Mouse (Mus musculus): ENCODE measurements around the gene Tescl. TPM values are rescaled to one million over a fixed set of nuclear protein-coding genes. Genes with fewer than 3 reads are reported as not detected.

The Tescl gene
- not detected for total RNA-seq (2021)
- long read RNA-seq, experiment 1 = 0 reads
- long read RNA-seq, experiment 2 = 0 reads

DNA sequence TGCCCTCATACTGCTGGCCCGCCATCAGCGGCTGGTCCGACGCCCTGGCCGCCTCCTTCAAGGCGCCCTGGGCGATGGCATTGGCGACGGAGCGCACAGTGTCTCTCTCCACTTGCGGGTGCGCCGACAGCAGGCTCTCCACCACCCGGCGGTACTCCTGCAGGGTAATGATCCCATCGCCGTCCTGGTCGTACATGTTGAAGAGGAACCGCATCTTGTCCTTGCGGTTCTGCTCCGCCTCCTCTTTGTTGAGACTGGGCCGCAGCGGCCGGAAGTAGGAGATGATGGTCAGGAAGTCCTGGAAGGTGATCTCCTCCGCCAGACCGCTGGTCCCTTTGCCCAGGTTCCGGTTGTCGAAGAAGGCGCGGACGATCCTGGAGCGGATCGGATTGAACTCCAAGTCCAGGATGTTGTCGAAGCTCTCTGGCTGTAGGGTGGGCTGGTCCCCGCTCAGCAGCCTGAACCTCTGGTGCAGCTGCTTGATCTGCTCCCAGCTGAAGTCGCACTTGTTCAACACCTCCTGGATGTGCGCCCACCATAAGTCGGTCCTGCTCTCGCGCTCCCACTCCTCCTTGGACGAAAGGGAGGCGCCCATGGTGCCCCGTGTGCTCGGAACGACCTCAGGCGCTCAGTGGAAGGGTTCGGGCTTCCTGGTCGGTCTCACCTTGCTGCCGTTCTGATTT, at the start of gene Tescl:
TSS of gene Tescl (minus strand) at position 633 of the 683 bp plus-strand sequence.
- no peak for DNase-seq (ENCODE audit: low spot score in 2 of 2)

DNA sequence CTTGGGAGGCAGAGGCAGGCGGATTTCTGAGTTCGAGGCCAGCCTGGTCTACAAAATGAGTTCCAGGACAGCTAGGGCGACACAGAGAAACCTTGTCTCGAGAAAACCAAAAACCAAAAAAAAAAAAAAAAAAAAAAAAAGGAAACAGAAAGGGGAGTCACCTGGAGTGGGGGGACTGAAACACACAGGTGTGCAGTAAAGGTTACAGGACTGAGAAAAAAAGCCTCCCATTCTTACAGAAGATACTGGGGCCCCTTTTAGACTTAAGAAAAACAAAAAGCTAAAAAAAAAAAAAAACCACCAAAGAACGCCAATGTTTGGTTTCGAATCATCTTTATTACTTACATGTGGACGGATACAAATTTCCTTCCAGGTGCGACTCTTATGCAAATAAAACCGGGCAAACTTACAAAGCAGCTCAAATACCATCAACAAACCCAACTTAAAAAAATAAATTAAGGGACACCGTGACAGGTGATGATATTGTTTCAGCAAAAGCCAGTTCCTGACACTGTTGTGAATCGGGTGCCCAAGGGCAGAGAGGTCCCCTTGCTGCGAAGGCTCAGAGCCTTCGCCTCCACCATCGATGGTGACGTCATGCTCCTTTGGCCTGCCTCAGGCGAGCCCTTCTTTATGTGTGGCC, 49.1 kb upstream of the Tescl start:
- DNase-seq (ENCODE audit: low spot score in 2 of 2) = no peak

DNA sequence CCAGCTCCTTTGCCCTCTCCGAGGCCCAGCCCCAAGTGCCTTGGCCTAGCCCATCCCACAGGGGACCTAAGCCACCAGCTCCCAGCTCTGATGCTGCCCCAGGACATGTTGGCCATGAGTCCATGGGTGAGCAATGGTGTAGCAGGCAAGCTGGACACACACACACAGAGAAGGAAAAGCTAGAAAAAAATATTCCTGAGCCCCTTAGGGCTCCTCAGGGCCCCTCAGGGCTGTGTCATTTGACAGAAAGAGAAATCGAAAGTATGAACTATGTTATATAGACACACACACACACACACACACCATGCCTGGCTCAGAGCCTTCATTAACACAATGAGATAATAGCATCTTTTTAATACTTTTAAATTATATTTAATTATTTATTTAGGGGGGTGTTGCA, 46.6 kb upstream of the Tescl start:
- no peak for DNase-seq (ENCODE audit: low spot score in 2 of 2)

DNA sequence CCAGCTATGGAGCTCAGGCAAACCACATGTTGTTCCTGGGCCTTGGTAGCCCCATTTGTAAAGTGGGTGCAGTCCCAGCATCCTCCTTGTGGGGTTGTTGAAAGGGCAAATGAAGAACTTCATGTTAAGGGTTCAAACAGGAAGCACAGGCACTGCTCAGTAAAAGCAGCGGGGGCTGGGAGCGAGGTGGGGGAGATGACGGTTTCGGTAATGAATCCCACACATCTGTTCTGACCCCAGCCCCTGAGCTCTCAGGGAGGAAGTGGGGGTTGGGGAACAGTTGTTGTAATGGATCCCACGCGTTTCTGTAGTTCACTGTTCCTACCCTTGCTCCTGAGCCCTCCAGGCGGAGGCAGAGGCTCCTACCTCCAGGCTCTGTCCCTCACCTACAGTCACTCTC, 46.2 kb upstream of the Tescl start:
- DNase-seq (ENCODE audit: low spot score in 2 of 2) = no peak

DNA sequence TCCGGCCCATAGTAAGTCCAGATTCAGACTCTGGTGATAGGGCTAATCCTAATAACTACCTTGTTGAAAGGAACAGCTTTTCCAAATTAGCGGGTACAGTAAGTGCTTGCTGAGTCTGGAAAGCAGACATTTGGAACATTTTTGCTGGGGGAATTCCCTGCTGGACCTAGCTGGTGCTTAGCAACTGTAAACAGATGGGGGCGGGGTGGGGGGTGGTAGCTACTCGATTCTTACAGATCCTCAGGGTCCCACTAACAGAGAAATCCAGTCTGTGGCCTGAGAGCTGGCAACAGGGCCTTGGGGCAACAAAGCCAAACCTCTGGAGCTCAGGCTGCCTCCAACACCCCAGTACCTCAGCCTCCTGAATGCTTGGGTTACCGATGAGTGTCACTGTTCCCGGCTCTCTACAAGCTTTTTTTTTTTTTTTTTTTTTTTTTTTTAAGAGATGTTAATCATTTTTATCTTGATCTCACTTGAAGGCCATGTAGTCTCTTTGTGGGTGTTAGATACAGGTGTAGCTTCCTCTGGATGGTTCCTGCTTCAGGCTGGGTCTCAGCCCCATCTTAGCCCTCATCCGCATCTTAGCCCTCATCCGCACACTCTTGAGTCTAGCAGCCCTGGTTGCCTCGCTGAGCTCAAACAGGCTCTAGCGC, 44.4 kb upstream of the Tescl start:
- DNase-seq (ENCODE audit: low spot score in 2 of 2) = no peak

DNA sequence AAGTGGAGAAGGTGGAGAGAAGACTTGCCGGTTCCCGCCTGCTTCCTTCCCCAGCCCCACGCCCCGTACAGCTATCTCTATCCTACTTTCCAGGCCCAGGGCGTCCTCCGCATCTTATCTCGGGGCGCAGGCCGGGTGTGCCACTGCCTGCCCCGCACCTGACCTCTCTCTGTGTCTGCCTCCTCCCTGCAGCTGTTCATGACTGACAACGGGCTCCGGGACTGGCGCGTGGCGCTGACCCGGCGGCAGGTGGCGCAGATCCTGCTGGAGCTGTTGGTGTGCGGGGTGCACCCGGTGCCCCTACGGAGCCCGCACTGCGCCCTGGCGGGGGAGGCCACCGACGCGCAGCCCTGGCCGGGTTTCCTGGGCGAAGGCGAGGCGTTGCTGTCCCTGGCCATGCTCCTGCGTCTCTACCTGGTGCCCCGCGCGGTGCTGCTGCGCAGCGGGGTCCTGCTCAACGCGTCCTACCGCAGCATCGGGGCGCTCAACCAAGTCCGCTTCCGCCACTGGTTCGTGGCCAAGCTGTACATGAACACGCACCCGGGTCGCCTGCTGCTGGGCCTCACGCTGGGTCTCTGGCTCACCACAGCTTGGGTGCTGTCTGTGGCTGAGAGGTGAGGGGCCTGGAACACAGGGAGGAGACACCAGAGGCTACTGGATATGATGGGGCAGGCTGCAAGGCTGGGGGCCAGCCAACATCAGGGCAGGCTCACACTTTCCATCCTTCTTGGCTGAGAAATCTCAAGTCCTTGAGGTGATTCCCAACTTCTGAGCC, 43.5 kb upstream of the Tescl start:
- no peak for DNase-seq (ENCODE audit: low spot score in 2 of 2)

DNA sequence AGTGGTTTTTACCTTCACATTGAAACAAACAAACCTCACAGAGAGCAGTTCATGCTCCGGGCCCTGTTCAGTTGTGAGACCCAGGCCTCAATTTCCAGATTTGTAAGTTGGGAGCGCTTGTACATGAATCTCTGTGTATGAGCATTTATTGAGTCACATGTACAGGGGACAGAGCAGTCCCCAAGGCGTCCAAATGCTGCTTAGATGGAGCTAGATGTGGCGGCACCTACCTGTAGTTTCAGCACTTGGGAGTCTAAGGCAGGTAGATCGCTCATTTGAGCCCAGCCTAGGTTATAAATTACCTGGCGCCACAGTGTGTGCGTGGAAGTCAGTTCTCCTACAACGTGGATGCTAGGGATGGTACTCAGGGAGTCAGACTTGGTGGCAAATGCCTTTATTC, 42.7 kb upstream of the Tescl start:
- DNase-seq (ENCODE audit: low spot score in 2 of 2) = no peak

DNA sequence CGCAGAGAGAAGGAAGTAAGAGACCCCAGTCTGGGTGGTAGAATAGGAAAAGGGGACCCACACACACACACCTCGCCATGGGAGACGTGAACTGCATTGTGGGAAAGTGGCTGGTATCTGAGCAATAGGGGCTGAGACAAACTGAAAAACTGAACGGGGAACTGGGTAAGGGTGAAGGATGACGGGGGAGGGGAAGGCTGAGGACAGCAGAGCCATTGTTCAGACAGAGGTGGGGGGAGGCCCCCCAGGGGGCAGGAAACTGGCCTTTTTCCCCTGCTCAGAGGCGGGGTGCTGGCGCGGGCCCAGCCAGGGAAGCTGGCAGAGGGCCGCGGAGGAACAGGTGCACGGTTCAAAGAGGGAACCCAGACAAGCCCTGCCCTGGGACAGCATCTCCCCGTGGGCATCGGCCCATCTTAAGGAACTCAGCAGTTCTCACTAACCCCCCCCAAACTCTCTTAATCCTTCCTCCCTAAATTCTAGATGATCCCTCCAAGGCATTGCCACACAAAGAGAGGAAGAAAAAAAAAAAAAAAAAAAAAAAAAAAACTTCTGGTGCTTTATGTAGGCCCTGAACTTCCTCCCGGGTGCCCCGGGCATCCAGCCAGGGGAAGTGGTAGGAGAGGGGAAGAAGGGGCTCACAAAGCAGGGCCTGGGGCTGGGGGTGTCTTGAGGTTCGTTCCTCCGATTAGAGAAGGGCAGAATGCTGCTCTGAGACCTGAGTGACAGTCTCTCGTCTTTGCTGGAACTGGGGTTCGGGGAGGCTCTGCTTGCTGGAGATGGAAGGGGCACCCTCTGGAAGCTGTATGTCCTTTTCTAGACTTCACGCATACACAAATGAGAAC, 40.0 kb upstream of the Tescl start:
- no peak for DNase-seq (ENCODE audit: low spot score in 2 of 2)

DNA sequence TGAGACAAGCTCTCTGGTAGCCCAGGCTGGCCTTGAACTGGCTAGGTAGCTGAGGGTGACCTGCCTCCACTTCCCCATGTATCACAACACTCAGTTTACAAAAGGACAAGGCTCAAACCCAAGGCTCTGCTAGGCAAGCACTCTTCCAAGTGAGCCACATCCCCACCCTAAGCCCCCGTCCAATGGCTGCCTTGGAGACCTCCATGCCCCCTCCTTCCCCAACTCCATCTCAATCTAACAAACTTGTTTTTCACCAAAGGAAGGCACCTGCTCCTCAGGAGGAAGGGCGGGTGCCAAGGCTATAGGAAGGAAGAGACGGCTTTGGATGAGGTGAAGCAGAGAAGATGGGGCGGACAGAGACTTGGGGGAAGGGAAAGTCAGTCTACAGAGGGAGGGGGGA, 39.0 kb upstream of the Tescl start:
- DNase-seq (ENCODE audit: low spot score in 2 of 2) = no peak

DNA sequence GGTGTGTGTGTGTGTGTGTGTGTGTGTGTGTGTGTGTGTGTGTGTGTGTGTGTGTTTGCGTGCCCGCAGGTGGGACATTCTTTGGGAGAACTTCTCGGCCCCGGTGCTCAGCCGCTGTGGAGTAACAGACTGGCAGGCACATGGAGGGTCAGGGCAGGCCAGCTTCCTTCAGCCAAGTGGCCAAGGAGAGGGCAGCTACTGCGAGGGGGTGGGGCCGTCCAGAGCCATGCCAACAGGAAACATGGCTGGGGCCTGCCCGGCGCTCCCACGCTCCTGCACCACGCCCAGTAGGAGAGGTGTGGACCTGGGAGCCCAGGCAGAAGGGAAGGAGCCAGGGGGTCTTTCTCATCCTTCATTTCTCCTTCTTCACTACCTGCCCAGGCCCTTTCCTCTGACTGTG, 38.6 kb upstream of the Tescl start:
- DNase-seq (ENCODE audit: low spot score in 2 of 2) = no peak

DNA sequence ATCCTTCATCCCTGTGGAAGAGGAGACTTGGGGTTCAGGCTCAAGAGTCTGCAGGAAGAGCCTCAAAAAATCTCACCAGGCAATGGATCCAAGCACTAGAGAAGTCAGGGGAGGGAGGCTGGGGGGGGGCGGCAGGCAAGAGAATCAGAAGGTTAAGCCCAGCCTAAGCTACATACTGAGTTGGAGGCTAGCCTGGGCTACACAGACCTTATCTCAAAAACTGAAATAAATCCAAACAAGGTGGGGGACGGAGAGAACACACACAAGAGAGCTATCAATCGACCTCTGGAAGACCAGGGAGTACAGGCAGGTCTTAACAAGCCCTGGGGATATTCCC, 38.0 kb upstream of the Tescl start:
- DNase-seq (ENCODE audit: low spot score in 2 of 2) = no peak

DNA sequence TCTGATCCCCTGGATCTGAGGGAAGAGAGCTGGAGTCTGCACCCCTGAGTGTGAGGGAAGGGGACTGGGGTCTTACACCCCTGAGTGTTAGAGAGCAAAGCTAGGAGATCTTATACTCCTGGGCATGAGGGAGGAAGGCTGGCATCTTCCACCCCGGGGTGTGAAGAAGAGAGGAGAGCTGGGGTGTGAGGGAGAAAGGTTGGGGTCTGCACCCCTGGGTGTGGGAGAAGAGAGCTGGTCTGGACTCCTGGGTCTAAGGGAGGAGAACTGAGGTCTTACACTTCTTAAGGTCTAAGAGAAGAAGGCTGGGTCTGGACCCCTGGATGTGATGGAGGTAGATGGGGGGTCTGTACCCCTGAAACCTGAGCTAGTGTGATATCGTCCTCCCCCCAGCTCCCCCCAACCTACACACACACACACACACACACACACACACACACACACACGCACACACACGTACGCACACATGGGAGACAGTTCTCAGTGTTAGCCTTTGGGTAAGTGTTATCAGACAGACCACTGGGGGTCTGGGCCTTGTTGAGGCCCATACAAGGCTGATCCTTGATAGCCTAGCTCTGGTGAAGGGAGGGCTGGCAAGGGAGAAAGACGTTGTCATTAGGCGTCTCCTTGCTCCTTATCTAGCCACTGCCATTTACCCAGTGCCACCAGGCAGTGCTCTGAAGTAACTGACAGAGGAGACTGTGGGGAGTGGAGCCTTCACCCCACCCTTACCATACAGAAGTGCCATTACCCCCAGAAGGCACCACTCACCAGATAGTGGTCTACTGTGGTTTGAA, 37.5 kb upstream of the Tescl start:
- no peak for DNase-seq (ENCODE audit: low spot score in 2 of 2)

DNA sequence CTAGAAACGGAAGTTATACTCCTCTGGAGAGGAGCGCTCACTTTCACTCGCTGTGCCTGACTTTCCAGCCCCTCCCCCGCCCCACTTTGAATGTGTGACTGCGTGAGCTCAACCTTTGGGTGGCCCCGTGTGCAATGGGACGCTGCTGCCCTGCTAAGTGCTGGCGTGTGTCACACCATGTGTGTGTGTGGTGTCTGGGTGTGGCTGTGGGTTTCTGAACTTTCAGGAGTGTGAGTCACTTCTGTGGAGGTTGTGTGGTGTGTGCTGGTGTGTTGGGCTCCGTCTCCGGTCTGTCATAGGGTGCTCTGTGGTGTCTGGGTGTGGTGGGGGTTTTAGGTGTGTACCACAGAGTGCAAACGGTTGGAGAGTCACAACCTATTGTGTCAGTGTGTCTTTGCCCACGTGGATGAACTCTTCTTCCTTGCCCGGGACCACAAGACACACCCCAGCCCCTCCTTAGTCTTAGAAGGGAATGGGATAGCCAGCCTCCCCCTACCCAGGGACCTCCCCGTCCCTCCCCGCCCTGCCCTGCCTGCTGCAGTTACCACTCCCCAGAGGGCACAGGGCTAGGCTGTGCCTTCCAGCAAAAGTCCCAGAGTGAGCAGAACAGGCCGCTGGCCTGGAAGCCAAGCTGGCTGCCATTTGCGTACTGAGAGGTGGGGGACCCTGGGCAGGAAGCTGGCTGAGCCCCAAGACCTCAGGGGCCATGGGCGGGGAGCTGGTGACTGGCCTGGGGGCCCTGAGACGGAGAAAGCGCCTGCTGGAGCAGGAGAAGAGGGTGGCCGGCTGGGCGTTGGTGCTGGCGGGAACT, 36.2 kb upstream of the Tescl start, which contains the start of gene Kcnn4:
TSS of gene Kcnn4 (plus strand) at position 533 of the 811 bp plus-strand sequence.
- no peak for DNase-seq (ENCODE audit: low spot score in 2 of 2)

DNA sequence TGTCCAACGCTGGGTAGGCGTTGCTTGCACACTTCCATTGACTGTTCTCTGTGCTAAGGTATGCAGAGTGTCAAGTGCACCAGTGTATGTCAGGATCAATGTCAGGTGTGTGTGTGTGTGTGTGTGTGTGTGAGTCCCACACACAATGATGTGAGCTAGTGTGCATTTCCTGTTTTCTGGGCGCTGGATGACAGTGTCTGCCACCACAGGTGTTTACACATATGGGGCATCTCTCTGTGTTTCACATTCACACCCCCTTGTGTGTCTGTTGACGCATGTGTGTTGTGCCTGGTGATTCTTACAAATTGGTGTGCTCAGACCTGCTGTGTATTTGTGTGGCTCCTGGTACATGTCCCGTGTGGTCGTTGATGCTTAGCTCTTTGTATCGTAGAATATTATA, 35.2 kb upstream of the Tescl start:
- no peak for DNase-seq (ENCODE audit: low spot score in 2 of 2)

DNA sequence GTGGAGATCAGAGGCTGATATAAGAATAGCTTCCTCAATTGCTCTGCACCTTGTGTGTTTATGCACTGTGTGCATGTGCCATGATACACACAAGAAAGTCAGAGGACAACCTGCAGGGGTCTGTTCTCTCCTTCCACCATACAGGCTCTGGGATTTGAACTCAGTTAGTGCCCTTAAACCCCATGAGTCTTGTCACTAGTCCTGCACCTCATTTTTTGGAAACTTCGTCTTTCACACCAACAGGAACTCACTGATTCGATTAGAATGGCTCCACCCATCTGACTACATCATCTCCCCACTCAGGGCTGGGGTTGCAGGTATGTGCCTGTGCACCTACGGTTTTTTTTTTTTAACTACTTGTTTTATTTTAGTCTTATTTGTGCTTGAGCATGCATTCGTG, 34.5 kb upstream of the Tescl start:
- DNase-seq (ENCODE audit: low spot score in 2 of 2) = no peak

DNA sequence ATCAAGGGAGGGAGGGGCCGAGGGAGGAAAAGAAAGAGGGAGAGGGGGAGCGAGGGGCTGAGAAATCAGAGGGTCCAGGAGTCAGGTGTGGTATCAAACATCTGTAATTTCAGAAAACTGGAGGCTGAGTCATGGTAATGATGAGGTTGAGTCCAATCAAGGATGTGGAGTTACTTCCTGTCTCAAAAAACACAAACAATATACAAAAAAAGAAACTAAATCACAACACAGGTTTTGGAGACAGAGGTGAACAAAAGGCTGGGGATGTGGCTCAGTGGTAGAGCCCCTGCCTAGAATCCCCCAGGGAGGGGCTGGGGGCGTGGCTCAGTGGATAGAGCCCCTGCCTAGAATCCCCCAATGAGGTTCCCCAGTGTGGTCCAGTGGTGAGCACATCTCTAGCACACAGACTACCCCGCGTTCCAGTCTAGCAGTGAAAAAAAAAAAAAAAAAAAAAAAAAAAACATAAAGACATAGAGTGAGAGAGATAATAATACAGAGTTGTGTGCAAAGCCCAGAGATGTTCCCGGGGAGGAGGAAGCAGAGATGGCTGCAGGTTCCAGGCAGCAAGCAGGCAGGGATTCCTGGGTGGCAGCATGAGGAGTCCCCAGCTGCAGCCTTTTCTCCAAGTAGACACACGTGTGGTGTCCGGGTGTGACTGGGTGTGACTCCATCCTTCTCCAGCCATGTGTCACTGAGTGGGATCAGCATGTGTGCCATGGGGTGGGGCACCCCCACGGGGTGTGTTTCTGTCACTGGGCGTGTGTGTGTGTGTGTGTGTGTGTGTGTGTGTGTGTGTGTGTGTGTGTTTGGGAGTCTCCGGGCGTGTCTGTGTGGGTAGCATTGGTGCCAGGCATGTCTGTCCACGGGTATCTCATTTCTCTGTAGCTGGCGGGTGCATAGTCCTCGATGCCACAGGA, 33.2 kb upstream of the Tescl start:
- no peak for DNase-seq (ENCODE audit: low spot score in 2 of 2)

DNA sequence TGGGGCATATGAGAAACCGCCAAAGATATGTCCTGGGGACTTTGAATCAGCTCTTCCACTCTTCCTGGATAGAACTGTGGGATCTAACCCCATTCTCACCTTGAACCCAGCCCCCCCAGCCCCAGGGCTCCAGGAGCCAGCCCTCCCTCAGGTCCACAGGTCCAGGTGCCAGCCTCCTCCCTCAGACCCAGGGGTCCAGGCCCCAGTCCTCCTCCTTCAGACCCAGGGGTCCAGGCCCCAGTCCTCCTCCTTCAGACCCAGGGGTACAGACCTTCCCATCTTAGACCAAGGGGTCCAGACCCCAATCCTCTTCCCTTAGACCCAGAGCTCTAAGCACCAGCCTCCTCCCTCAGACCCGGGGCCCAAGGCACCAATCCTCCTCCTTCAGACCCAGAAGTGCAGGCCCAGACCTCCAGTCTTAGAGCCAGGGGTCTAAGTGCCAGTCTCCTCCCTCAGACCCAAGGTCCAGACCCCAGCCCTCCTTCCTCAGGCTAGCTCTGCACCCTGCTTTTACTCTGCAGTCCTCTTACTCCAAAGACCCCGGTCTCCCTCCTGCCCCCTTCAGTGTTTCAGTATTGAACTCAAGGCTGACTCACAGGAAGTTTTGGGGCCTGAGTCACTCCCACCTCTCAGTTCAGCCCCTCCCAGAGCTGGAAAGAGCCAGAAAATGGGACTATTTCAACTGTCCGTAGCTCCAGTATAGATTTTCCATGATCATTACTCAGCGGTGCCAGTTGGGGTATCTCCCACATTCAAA, 31.7 kb upstream of the Tescl start:
- DNase-seq (ENCODE audit: low spot score in 2 of 2) = no peak
